Mouse (Mus musculus): ENCODE data around the gene Ifna9. TPM values are rescaled to one million over a fixed set of nuclear protein-coding genes. Genes with fewer than 3 reads are reported as not detected.

Gene Ifna9
- polyA plus RNA-seq (2014; fragmentation: Illumina TruSeq; extraction: RNeasy Lipid Tissue Mini Kit (QIAGEN cat#74804); ENCODE audit: low read depth, low replicate concordance) = not detected

GRCm38 (mm10) chr4:88592285-88592684 lies at the start of gene Ifna9:
Gene Ifna9, minus strand, starts transcription at chr4:88592385.

DNA sequence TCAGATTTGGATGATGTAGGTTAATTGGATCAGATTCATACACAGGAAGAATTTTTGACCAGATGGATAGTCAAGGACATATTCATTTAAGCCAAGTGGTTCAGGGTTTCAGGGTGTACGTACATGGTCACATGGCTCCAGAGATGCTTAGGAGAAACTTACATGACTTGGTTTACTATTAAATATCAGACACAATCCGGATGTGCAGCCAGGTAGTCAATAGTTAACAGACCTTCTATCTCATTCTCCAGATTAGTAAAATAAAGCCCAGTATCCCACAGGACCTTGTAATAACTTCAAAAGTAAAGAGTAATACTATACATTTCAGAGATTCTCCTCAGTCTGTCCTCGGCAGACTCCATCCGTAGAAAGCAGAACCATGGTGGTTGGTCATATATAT lies 42.1 kb upstream of the Ifna9 start, which contains the start of gene C87499:
C87499 (minus strand) TSS at position 101 of the 400 bp plus-strand sequence.

DNA sequence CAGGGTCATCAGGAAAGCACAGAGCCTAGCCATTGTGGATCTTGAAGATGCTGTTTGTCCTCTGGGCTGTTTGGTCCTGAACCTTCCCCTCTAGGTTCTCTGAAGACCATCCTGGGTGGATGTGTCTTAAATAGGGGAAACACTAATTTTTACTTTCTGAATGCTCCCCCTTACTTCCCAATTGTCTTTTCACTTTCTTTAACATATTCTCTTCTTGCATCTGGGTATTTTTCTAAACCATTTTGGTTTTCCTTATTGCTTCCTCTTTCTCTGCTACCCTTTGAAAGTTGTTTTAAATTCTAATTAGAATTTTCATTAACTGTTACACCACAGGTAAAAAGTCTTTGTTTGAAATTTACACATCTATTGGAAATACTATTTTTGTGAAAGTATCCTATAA lies 11.1 kb upstream of the Ifna9 start, which contains the start of gene Ifna12:
Ifna12 (minus strand) TSS at position 101 of the 400 bp plus-strand sequence.

GRCm38 (mm10) chr4:88571698-88572097 lies 20.5 kb downstream of the Ifna9 start, which contains the start of gene Ifna14:
Gene Ifna14, minus strand, starts transcription at chr4:88571798.

DNA sequence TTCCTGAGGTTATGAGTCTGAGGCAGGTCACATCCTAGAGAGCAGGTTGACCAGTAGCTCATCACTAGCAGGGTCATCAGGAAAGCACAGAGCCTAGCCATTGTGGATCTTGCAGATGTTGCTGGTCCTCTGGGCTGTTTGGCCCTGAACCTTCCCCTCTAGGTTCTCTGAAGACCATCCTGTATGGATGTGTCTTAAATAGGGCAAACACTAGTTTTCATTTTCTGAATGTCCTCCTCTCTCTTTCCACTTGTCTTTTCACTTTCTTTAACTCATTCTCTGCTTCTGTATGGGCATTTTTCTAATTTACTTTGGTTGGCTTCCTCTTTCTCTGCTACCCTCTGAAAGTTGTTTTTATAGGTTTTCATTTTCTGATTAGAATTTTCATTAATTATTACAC lies 34.0 kb downstream of the Ifna9 start, which contains the start of gene Ifna15:
Ifna15 (minus strand) TSS at position 101 of the 400 bp plus-strand sequence.

Other genes with a start within 250 kb of the Ifna9 start
- gene Hacd4, start 153.5 kb downstream of the Ifna9 start, polyA plus RNA-seq (2014; fragmentation: Illumina TruSeq; extraction: RNeasy Lipid Tissue Mini Kit (QIAGEN cat#74804); ENCODE audit: low read depth, low replicate concordance) = 11.9 TPM
- not detected for gene Ifnb1, start 69.6 kb downstream of the Ifna9 start, polyA plus RNA-seq (2014; fragmentation: Illumina TruSeq; extraction: RNeasy Lipid Tissue Mini Kit (QIAGEN cat#74804); ENCODE audit: low read depth, low replicate concordance)
- not detected for gene Ifna15, start 34.1 kb downstream of the Ifna9 start, polyA plus RNA-seq (2014; fragmentation: Illumina TruSeq; extraction: RNeasy Lipid Tissue Mini Kit (QIAGEN cat#74804); ENCODE audit: low read depth, low replicate concordance)
- not detected for gene Ifna14, start 20.6 kb downstream of the Ifna9 start, polyA plus RNA-seq (2014; fragmentation: Illumina TruSeq; extraction: RNeasy Lipid Tissue Mini Kit (QIAGEN cat#74804); ENCODE audit: low read depth, low replicate concordance)
- not detected for gene Ifna12, start 11.0 kb upstream of the Ifna9 start, polyA plus RNA-seq (2014; fragmentation: Illumina TruSeq; extraction: RNeasy Lipid Tissue Mini Kit (QIAGEN cat#74804); ENCODE audit: low read depth, low replicate concordance)
- not detected for gene C87499, start 42.0 kb upstream of the Ifna9 start, polyA plus RNA-seq (2014; fragmentation: Illumina TruSeq; extraction: RNeasy Lipid Tissue Mini Kit (QIAGEN cat#74804); ENCODE audit: low read depth, low replicate concordance)
- not detected for gene Ifna13, start 52.1 kb upstream of the Ifna9 start, polyA plus RNA-seq (2014; fragmentation: Illumina TruSeq; extraction: RNeasy Lipid Tissue Mini Kit (QIAGEN cat#74804); ENCODE audit: low read depth, low replicate concordance)
- gene Ifna16, start 84.5 kb upstream of the Ifna9 start, polyA plus RNA-seq (2014; fragmentation: Illumina TruSeq; extraction: RNeasy Lipid Tissue Mini Kit (QIAGEN cat#74804); ENCODE audit: low read depth, low replicate concordance) = not detected
- not detected for gene Ifna2, start 91.5 kb upstream of the Ifna9 start, polyA plus RNA-seq (2014; fragmentation: Illumina TruSeq; extraction: RNeasy Lipid Tissue Mini Kit (QIAGEN cat#74804); ENCODE audit: low read depth, low replicate concordance)
- not detected for gene Ifnab, start 99.0 kb upstream of the Ifna9 start, polyA plus RNA-seq (2014; fragmentation: Illumina TruSeq; extraction: RNeasy Lipid Tissue Mini Kit (QIAGEN cat#74804); ENCODE audit: low read depth, low replicate concordance)
- gene Gm26566, start 129.4 kb upstream of the Ifna9 start, polyA plus RNA-seq (2014; fragmentation: Illumina TruSeq; extraction: RNeasy Lipid Tissue Mini Kit (QIAGEN cat#74804); ENCODE audit: low read depth, low replicate concordance) = 0.62 TPM
- 33.9 TPM for gene Klhl9, start 130.1 kb upstream of the Ifna9 start, polyA plus RNA-seq (2014; fragmentation: Illumina TruSeq; extraction: RNeasy Lipid Tissue Mini Kit (QIAGEN cat#74804); ENCODE audit: low read depth, low replicate concordance)
- not detected for gene Gm13271, start 162.5 kb upstream of the Ifna9 start, polyA plus RNA-seq (2014; fragmentation: Illumina TruSeq; extraction: RNeasy Lipid Tissue Mini Kit (QIAGEN cat#74804); ENCODE audit: low read depth, low replicate concordance)
- gene Gm13283, start 167.7 kb upstream of the Ifna9 start, polyA plus RNA-seq (2014; fragmentation: Illumina TruSeq; extraction: RNeasy Lipid Tissue Mini Kit (QIAGEN cat#74804); ENCODE audit: low read depth, low replicate concordance) = not detected
- gene Gm13290, start 181.4 kb upstream of the Ifna9 start, polyA plus RNA-seq (2014; fragmentation: Illumina TruSeq; extraction: RNeasy Lipid Tissue Mini Kit (QIAGEN cat#74804); ENCODE audit: low read depth, low replicate concordance) = not detected
- not detected for gene Gm13289, start 184.5 kb upstream of the Ifna9 start, polyA plus RNA-seq (2014; fragmentation: Illumina TruSeq; extraction: RNeasy Lipid Tissue Mini Kit (QIAGEN cat#74804); ENCODE audit: low read depth, low replicate concordance)
- not detected for gene Gm13272, start 187.5 kb upstream of the Ifna9 start, polyA plus RNA-seq (2014; fragmentation: Illumina TruSeq; extraction: RNeasy Lipid Tissue Mini Kit (QIAGEN cat#74804); ENCODE audit: low read depth, low replicate concordance)
- gene Ifnz, start 189.7 kb upstream of the Ifna9 start, polyA plus RNA-seq (2014; fragmentation: Illumina TruSeq; extraction: RNeasy Lipid Tissue Mini Kit (QIAGEN cat#74804); ENCODE audit: low read depth, low replicate concordance) = not detected
- gene Gm13276, start 193.3 kb upstream of the Ifna9 start, polyA plus RNA-seq (2014; fragmentation: Illumina TruSeq; extraction: RNeasy Lipid Tissue Mini Kit (QIAGEN cat#74804); ENCODE audit: low read depth, low replicate concordance) = not detected
- gene Gm13277, start 196.2 kb upstream of the Ifna9 start, polyA plus RNA-seq (2014; fragmentation: Illumina TruSeq; extraction: RNeasy Lipid Tissue Mini Kit (QIAGEN cat#74804); ENCODE audit: low read depth, low replicate concordance) = not detected
- gene Gm13278, start 199.2 kb upstream of the Ifna9 start, polyA plus RNA-seq (2014; fragmentation: Illumina TruSeq; extraction: RNeasy Lipid Tissue Mini Kit (QIAGEN cat#74804); ENCODE audit: low read depth, low replicate concordance) = not detected
- not detected for gene Gm13275, start 202.1 kb upstream of the Ifna9 start, polyA plus RNA-seq (2014; fragmentation: Illumina TruSeq; extraction: RNeasy Lipid Tissue Mini Kit (QIAGEN cat#74804); ENCODE audit: low read depth, low replicate concordance)
- gene Gm13279, start 205.0 kb upstream of the Ifna9 start, polyA plus RNA-seq (2014; fragmentation: Illumina TruSeq; extraction: RNeasy Lipid Tissue Mini Kit (QIAGEN cat#74804); ENCODE audit: low read depth, low replicate concordance) = not detected
- not detected for gene Gm13285, start 207.3 kb upstream of the Ifna9 start, polyA plus RNA-seq (2014; fragmentation: Illumina TruSeq; extraction: RNeasy Lipid Tissue Mini Kit (QIAGEN cat#74804); ENCODE audit: low read depth, low replicate concordance)
- gene Gm13287, start 210.9 kb upstream of the Ifna9 start, polyA plus RNA-seq (2014; fragmentation: Illumina TruSeq; extraction: RNeasy Lipid Tissue Mini Kit (QIAGEN cat#74804); ENCODE audit: low read depth, low replicate concordance) = not detected
- gene Gm13288, start 213.1 kb upstream of the Ifna9 start, polyA plus RNA-seq (2014; fragmentation: Illumina TruSeq; extraction: RNeasy Lipid Tissue Mini Kit (QIAGEN cat#74804); ENCODE audit: low read depth, low replicate concordance) = not detected
- not detected for gene Ifna7, start 223.8 kb upstream of the Ifna9 start, polyA plus RNA-seq (2014; fragmentation: Illumina TruSeq; extraction: RNeasy Lipid Tissue Mini Kit (QIAGEN cat#74804); ENCODE audit: low read depth, low replicate concordance)
- gene Ifna11, start 227.6 kb upstream of the Ifna9 start, polyA plus RNA-seq (2014; fragmentation: Illumina TruSeq; extraction: RNeasy Lipid Tissue Mini Kit (QIAGEN cat#74804); ENCODE audit: low read depth, low replicate concordance) = not detected
- gene Ifna6, start 235.0 kb upstream of the Ifna9 start, polyA plus RNA-seq (2014; fragmentation: Illumina TruSeq; extraction: RNeasy Lipid Tissue Mini Kit (QIAGEN cat#74804); ENCODE audit: low read depth, low replicate concordance) = not detected
- not detected for gene Ifna5, start 243.1 kb upstream of the Ifna9 start, polyA plus RNA-seq (2014; fragmentation: Illumina TruSeq; extraction: RNeasy Lipid Tissue Mini Kit (QIAGEN cat#74804); ENCODE audit: low read depth, low replicate concordance)
- not detected for gene Ifna4, start 249.5 kb upstream of the Ifna9 start, polyA plus RNA-seq (2014; fragmentation: Illumina TruSeq; extraction: RNeasy Lipid Tissue Mini Kit (QIAGEN cat#74804); ENCODE audit: low read depth, low replicate concordance)